Comparison of ENCODE assay signal across 8 mouse cellular contexts in the genomic region with DNA sequence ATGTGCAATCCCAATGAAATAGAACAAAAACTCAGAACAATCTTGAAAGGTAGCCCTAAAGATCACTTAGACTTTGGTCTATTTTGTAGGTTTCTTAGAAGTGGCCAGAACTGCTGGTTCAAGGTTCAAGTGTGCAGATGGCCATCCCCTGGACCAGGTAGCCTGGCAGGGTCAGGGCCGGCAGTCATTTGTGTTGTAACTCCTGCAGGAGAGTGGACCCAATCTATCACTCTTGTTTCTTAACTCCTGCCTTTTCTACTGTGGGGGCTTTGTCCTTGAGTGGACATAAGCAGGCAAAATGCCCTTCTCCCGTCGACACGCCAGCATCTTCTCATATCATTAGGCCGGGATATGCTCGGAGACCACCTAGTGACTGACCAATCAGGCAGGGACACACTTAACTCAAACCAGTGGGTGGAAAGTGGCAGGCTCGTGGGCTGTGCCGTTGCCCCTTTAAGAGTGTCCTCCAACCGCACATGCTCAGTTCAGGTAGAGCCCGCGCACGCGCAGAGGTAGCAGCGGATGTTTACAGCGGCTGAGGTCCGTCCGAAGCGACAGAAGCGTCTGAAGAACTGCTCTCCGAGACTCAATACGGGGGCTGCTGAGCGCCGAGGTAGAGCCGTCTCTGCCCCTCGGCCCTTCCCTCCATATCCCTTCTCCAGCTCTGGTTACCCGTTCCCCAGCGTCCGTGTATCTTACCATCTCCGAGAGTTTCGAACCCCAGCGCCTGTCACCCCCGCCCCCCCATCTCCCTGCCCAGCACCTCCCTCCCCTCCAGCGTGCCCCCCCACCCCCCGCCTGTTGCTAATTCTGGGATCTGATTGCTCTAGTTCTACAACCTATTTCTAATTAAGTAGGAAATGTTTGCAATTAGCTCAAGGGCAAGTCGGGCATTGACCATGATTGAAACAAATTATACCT. TPM values are rescaled to one million over a fixed set of nuclear protein-coding genes. Genes with fewer than 3 reads are reported as not detected.
A peak's percentile ranks its signal among the peaks of the same experiment; 100 is the strongest.
DNase-seq lines count a peak whose midpoint lies in the region; ATAC-seq and TF ChIP-seq lines count a peak whose summit lies in the region.

A gene (plus strand): TSS at position 483 of the 921 bp plus-strand sequence.

- TF ChIP-seq CTCF in kidney, postnatal 0 days (IDR thresholded peaks at IDR 0.05; ENCODE audit: low read depth), result no peak

- under 1% methylated on average over 35 of the region's 35 CpGs for WGBS in heart, embryonic 12.5 days
- under 1% methylated on average over 35 of the region's 35 CpGs for WGBS in kidney, postnatal 0 days
- under 1% methylated on average over 34 of the region's 35 CpGs for WGBS in liver, embryonic 11.5 days
- under 1% methylated on average over 35 of the region's 35 CpGs for WGBS in stomach, embryonic 14.5 days

- peak within 1 kb of the TSS; percentile 88 for H3K27ac ChIP-seq in heart, embryonic 12.5 days (ENCODE audit: poor library complexity, severe bottlenecking)
- H3K27ac ChIP-seq in kidney, postnatal 0 days, result peak within 1 kb of the TSS; percentile 91
- H3K27ac ChIP-seq in liver, embryonic 11.5 days (ENCODE audit: low read depth, low read length), result peak within 1 kb of the TSS; percentile 50
- peak within 1 kb of the TSS; percentile 82 for H3K27ac ChIP-seq in stomach, embryonic 14.5 days (ENCODE audit: low read length)

- peak within 1 kb of the TSS; percentile 77 for H3K4me2 ChIP-seq in heart, embryonic 12.5 days
- peak within 1 kb of the TSS; percentile 58 for H3K4me2 ChIP-seq in kidney, postnatal 0 days (ENCODE audit: low read length)
- peak within 1 kb of the TSS; percentile 77 for H3K4me2 ChIP-seq in liver, embryonic 11.5 days
- peak within 1 kb of the TSS; percentile 80 for H3K4me2 ChIP-seq in stomach, embryonic 14.5 days (replicated peaks; ENCODE audit: low read depth, low read length)

- peaks cover 5% of the 10 kb centered on the region for H3K36me3 ChIP-seq in heart, embryonic 12.5 days
- peaks cover 2% of the 10 kb centered on the region; the same call in 1 of the 2 replicates for H3K36me3 ChIP-seq in kidney, postnatal 0 days (ENCODE audit: insufficient read depth, low read length)
- no peaks in the 10 kb centered on the region for H3K36me3 ChIP-seq in liver, embryonic 11.5 days (ENCODE audit: control insufficient read depth, insufficient read depth, low read length)
- H3K36me3 ChIP-seq in stomach, embryonic 14.5 days (ENCODE audit: control insufficient read depth, insufficient read depth, low read length), result peaks cover 2% of the 10 kb centered on the region; the same call in 1 of the 2 replicates

- peak within 1 kb of the TSS; percentile 89 for H3K9ac ChIP-seq in heart, embryonic 12.5 days
- peak within 1 kb of the TSS; percentile 76 for H3K9ac ChIP-seq in kidney, postnatal 0 days (ENCODE audit: low read depth, low read length)
- peak within 1 kb of the TSS; percentile 72 for H3K9ac ChIP-seq in liver, embryonic 11.5 days (ENCODE audit: low read depth, low read length)
- H3K9ac ChIP-seq in stomach, embryonic 14.5 days (replicated peaks; ENCODE audit: low read depth, low read length), result peak within 1 kb of the TSS; percentile 63

- peak within 1 kb of the TSS; percentile 93 for H3K4me3 ChIP-seq in heart, embryonic 12.5 days
- peak within 1 kb of the TSS; percentile 70 for H3K4me3 ChIP-seq in kidney, postnatal 0 days (replicated peaks; ENCODE audit: low read depth, low read length)
- peak within 1 kb of the TSS; percentile 77 for H3K4me3 ChIP-seq in liver, embryonic 11.5 days (ENCODE audit: low read depth, low read length)
- peak within 1 kb of the TSS; percentile 68 for H3K4me3 ChIP-seq in stomach, embryonic 14.5 days (ENCODE audit: low read depth, low read length)

- DNase-seq in CD4-positive helper T cell, adult 2 months (ENCODE audit: low read depth, low spot score), result peak; percentile 90
- peak; percentile 83 for DNase-seq in brain, embryonic 18.5 days (ENCODE audit: low read depth, low spot score)
- DNase-seq in kidney, postnatal 0 days (ENCODE audit: low spot score), result peak; percentile 98
- DNase-seq in liver, embryonic 11.5 days (ENCODE audit: low spot score), result peak; percentile 88
- DNase-seq in naive thymus-derived CD4-positive, alpha-beta T cell, adult 2 months (ENCODE audit: low read depth), result peak; percentile 94

- no peaks in the 10 kb centered on the region for H3K27me3 ChIP-seq in heart, embryonic 12.5 days (replicated peaks)
- no peaks in the 10 kb centered on the region for H3K27me3 ChIP-seq in kidney, postnatal 0 days (ENCODE audit: insufficient read depth, low read length)
- no peaks in the 10 kb centered on the region for H3K27me3 ChIP-seq in liver, embryonic 11.5 days (replicated peaks; ENCODE audit: control insufficient read depth, insufficient read depth, low read length)
- H3K27me3 ChIP-seq in stomach, embryonic 14.5 days (ENCODE audit: control insufficient read depth, insufficient read depth, low read length), result no peaks in the 10 kb centered on the region

- ATAC-seq in erythroid progenitor cell, adult 5-6 weeks (replicated peaks; ENCODE audit: low FRiP score, poor library complexity, severe bottlenecking), result peak; percentile 96
- ATAC-seq in heart, embryonic 12.5 days (ENCODE audit: insufficient number of reproducible peaks, low FRiP score), result peak; percentile 98
- ATAC-seq in kidney, postnatal 0 days (replicated peaks; ENCODE audit: low FRiP score, low read depth), result peak; percentile 98
- peak; percentile 97 for ATAC-seq in liver, embryonic 11.5 days (replicated peaks; ENCODE audit: low FRiP score)
- peak; percentile 98 for ATAC-seq in stomach, embryonic 14.5 days (ENCODE audit: insufficient number of reproducible peaks, insufficient read depth, low FRiP score, low read depth)

- no peaks in the 10 kb centered on the region for H3K9me3 ChIP-seq in heart, embryonic 12.5 days (replicated peaks)
- no peaks in the 10 kb centered on the region for H3K9me3 ChIP-seq in kidney, postnatal 0 days (replicated peaks; ENCODE audit: low read length)
- H3K9me3 ChIP-seq in liver, embryonic 11.5 days (ENCODE audit: control insufficient read depth, low read length), result no peaks in the 10 kb centered on the region
- no peaks in the 10 kb centered on the region for H3K9me3 ChIP-seq in stomach, embryonic 14.5 days (ENCODE audit: control insufficient read depth, low read depth, low read length)

- H3K4me1 ChIP-seq in heart, embryonic 12.5 days (replicated peaks), result peaks cover 9% of the 10 kb centered on the region
- peaks cover 4% of the 10 kb centered on the region; the same call in 1 of the 2 replicates for H3K4me1 ChIP-seq in kidney, postnatal 0 days (replicated peaks; ENCODE audit: insufficient read depth, low read length)
- H3K4me1 ChIP-seq in liver, embryonic 11.5 days (replicated peaks; ENCODE audit: control insufficient read depth, insufficient read depth, low read length), result no peaks in the 10 kb centered on the region; the same call in 1 of the 2 replicates
- H3K4me1 ChIP-seq in stomach, embryonic 14.5 days (ENCODE audit: control insufficient read depth, insufficient read depth, low read length), result peaks cover 5% of the 10 kb centered on the region

RNA-seq across cellular contexts. Expression of the gene that starts here (rescaled TPM):
- 38.6 and 54.1 TPM in 2 replicates for total RNA-seq in erythroid progenitor cell, adult 5-6 weeks (2015; ENCODE audit: low replicate concordance)
- 39.4 and 44.5 TPM in 2 replicates for total RNA-seq in erythroid progenitor cell, adult 5-6 weeks (2017; ENCODE audit: low replicate concordance)
- 32.1 and 32.9 TPM in 2 replicates for polyA plus RNA-seq in heart, embryonic 12.5 days (2016; fragmentation: Nextera tagmentation; extraction: Ambion mirVana)
- 39.5 and 41.7 TPM in 2 replicates for polyA plus RNA-seq in kidney, postnatal 0 days (2015; fragmentation: Nextera tagmentation; extraction: Ambion mirVana)
- 21.6 and 25.3 TPM in 2 replicates for polyA plus RNA-seq in liver, embryonic 11.5 days (2014; fragmentation: Nextera tagmentation; extraction: Ambion mirVana)
- 25.4 and 30.5 TPM in 2 replicates for polyA plus RNA-seq in stomach, embryonic 14.5 days (2014; fragmentation: Nextera tagmentation; extraction: Ambion mirVana)

Comparison
In these comparisons a context has a peak if more than half of its experiments do, and no peak if none do; other contexts are left out.
1. Peak in every context shown above with its lines: DNase-seq, ATAC-seq, H3K4me3 ChIP-seq and H3K27ac ChIP-seq.